Mouse (Mus musculus) fat pad, adult 2 months (tissue): ENCODE results near the gene Il11ra2.
"Not testable (repeated sequence)": the region's sequence is repeated elsewhere in the genome, so short reads cannot be mapped to it uniquely, and the experiment has no call there.

Source experiments
- DNase-seq: peaks from one replicate; pipeline ENCODE4 v3.0.0-alpha.2; 2011; ENCODE audit warnings: low read depth, low spot score; ENCODE audit errors: extremely low read depth

Il11ra2 gene

DNA sequence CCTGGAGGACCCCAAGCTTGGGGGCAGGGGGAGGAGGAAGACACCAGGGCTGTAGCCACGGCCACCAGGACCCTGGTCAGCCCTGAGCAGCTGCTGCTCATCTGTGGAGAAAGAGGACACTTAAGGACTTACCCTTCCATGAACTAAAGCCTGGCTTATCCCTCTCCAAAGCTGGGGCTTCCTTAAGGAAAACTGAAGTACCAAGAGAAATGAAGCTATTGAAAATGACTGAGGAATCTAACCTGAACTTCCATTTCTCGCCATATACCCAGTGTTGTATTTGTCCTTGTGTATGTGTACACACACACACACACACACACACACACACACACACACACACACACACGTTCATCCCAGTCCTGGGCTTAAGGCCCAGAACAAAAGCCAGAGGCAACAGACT is at the start of gene Il11ra2:
TSS of gene Il11ra2 (minus strand) at position 101 of the 400 bp plus-strand sequence.
- DNase-seq: not testable (repeated sequence)

DNA sequence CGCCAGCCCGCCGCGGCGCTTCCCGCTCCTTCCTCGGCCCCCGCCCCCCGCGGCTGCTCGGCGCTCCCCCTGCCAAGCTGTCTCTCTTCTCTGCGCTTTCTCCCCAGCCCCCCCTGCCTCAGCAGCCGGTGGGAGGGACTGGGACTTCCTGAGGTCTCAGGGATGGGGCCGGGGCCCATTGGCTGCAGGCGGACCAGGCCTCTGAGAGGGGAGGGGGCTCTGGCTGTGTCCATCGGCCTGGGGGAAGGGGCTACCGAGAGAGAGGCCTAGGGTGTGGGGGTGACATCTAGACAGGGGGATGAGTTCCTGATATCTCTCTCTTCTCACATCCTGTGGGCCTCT is 20.5 kb upstream of the Il11ra2 start:
- not testable (repeated sequence) for DNase-seq

DNA sequence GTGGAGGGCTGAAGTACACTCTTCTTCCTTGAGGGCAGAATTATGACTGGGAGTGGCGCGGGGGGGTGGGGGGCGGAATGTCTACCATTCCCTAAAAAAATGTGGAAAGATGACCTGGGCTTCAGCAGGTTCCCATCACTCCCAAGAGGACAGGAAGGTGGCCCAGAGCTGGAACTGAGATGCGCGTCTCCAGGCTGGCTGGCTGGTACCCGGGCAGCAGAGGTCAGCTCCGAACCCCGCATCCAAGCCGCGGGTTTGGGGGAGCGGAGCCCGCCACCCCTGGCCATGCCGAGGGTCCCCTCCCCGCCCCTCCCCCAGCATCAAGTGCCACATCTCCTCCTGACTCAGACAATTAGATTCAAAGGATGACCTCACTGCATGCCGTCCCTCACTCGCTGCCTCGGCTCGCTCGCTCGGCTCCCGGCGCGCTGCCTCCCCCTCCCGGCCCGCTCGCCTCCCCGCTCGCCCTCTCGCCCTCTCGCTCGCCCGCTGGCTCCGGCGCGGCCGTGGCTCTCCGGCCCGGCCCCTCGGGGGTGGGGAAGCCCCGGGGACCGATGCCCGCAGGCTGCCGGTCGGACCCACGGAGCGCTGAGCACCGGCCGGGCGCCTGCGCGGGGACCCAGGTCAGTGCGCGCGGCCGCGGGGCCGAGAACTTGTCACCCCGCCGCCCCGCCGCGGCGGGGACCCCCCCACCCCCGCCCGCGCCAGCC is 19.9 kb upstream of the Il11ra2 start:
- not testable (repeated sequence) for DNase-seq

DNA sequence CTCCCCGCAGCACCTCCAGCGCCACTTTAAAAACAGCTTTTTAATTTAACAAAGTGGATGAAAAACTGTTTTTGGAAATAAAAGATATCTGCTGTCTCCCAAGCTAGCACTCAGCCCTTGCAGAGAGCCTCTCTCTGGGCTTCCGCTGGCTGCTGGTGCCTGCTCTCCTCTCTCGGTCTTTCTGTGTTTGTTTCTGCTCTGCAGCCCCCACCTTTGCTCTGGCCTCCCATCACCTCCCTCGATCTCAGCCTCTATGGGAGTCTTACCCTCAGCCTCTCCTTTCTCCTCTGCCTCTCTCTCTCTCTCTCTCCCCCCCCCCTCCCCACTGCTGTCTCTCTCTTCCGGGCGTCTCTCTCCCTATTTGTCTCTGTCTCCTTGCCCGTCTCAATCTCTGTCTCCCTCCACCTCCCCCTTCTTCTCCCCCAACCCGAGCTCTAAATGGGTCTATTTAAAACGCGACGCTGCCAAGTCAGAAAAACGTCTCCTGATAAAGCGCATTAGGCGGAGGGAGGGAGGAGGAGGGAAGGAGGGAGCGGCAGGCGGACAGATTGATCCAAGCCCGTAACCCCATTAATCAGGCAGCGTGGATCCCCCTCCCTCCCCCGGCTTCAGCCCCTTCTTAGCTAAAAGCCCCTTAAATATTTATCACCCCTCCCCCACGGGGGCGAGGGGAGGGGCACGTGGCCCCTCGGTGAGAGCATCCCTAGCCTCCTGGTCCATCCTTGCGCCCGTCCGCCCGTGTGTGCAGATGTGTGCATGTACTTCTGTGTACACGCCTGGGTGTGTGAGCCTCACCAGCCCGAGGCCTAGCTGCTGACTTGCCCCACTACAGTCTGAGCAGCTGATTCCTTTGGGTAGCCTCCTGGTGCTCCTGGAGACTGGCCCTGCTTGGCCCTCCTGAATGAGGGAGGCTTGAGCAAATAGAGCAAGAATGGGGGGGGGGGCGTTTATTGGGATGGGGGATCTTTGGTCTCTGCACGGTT is 19.0 kb upstream of the Il11ra2 start:
- DNase-seq: not testable (repeated sequence)

DNA sequence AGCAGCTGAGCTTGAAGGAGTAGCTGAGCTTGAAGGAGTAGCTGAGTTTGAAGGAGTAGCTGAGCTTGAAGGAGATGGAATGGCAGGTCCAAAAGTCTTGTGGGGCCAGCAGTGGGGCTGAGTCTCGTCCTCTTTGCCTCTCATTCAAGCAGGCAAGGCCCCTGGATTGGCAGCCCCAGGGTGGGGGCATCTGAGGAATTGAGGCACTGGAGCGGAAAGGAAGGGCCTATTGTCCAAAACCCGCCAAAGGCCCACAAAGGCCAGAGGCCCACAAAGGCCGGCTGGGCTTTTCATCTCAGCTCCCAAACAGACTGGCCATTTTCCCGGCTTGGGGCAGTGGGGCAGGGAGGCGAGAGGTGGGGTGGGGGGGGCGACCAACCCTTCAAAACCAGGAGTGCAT is 17.7 kb upstream of the Il11ra2 start:
- not testable (repeated sequence) for DNase-seq

DNA sequence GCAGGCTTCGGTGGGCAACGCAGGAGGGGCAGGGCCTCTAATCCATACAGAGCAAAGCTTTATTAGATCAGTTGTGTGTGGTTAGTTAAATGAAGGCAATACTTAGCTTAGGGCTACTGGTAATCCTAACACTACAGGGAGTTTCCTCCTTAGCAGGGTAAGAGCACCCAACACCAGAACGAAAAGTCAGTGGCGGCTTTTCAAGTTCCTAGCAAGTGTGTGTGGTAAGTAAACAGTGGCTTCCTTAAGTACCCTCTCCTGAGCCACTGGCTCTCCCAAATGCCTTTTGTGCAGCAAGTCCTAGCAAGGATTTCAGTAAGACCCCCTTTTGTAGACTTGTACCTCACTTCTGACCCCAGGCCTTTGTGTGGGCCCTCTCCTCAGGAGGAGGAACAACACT is 13.7 kb upstream of the Il11ra2 start:
- not testable (repeated sequence) for DNase-seq

DNA sequence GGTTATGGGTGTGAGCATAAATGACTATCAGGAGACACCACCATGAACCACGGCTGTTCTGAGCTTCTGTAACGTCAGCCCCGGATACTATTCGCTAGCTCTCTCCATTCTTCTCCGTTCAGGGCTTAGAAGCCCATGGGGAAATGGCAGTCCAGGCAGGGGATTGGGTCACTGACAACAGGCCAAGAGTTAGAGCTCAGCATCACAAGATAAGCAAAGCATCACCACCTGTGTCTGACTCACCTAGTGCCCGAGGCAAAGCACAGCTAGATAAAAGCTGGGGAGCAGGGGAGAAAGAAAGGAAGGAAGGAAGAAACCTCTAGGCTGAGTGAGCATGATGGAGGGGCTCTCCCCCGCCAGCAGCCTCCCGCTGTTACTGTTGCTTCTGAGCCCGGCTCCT is 6.7 kb downstream of the Il11ra2 start, which contains the start of gene Ccl27b:
TSS of gene Ccl27b (plus strand) at position 301 of the 400 bp plus-strand sequence.
- not testable (repeated sequence) for DNase-seq

DNA sequence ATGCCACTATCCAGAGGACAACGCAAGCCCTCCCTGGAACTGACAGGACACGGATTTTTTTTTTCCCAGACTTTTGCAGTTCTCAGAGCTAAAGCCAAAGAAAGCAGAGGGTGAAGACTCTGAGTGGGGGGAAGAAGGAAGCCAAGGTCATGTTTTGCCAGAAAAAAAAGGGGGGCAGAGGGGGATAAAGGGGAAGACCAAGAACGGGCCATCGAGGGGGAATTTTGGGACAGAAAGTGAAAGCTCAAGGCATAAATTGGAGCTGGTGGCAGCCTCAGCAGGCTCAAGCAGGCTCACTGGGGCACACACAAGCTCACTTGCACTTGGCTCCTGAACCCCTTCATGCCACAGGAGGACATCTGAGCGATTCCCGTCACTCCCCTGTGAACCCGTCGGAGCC is 32.3 kb downstream of the Il11ra2 start, which contains the start of gene Gm2564:
TSS of gene Gm2564 (plus strand) at position 301 of the 400 bp plus-strand sequence.
- DNase-seq: not testable (repeated sequence)

DNA sequence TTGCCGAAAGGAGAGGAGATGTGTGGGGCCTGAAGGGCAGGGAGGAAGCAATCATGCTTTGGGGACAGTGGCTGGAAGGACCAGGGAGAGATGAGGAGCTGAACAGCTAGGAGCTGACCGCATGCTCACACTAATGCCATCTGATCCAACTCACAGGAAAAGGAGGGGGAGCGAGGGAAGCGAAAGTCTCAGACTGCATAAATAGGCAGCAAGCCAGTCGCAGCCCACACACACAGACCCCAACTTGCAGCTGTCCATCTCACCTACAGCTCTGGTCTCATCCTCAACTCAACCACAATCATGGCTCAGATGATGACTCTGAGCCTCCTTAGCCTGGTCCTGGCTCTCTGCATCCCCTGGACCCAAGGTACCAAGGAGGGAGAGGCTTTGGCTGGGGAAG is 49.8 kb downstream of the Il11ra2 start, which contains the start of gene Gm10591:
TSS of gene Gm10591 (plus strand) at position 301 of the 400 bp plus-strand sequence.
- not testable (repeated sequence) for DNase-seq
